Mouse (Mus musculus): ENCODE data around the gene Hhex.

DNA sequence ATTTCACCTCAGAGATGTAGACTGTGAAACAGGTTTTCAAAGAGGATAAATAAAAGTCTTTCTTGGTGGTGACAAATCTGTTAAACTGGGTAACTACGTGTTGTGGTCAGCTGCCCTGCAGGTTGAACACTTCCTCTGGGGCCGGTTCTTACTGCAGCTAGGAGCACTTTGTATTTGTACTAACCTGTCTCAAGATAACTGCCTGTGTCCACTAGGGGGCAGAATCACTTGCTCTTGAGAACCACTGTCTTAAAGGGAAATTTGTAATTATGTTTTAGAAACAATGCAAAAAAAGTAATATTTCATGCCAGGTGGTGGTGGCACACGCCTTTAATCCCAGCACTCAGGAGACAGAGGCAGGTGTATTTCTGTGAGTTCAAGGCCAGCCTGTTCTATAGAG lies 15.0 kb upstream of the Hhex start:
- TF ChIP-seq CTCF (conservative IDR thresholded peaks at IDR 0.05; ENCODE audit: low read length) (peak; percentile 74), NANOG (IDR thresholded peaks at IDR 0.05; ENCODE audit: borderline replicate concordance, low read length) (no peak), POU5F1 (IDR thresholded peaks at IDR 0.05; ENCODE audit: borderline replicate concordance, low read length) (no peak)
